Mouse (Mus musculus) gastrocnemius, postnatal 14 days (tissue): ENCODE data around the gene Nfix. TPM values are rescaled to one million over a fixed set of nuclear protein-coding genes. Genes with fewer than 3 reads are reported as not detected.

Experiments used
- DNase-seq: peaks from one replicate; pipeline ENCODE4 v3.0.0; 2021; ENCODE audit warnings: mixed read lengths
- intact Hi-C: fragments of 180-260 bp; cut with DNase I; formaldehyde crosslinking; loops from one replicate; pipeline ENCODE4 v1.15.1; 2025; ENCODE audit warnings: low total_unique reads
- total RNA-seq, 2 experiments: library from RNA; stranded (reverse); gene quantifications; 2 replicates each; pipeline ENCODE4 v1.2.3; 2021

Nfix gene
- total RNA-seq, 2 experiments from 2014 or later = 531 to 566 TPM

GRCm38 (mm10) chr8:84785756-84786677, 14.1 kb downstream of the Nfix start:
- intact Hi-C loops = no loop called here
- DNase-seq = peak; percentile 85

- intact Hi-C loops = no loop called here
- no peak for DNase-seq
Measured at GRCm38 (mm10) chr8:84785506-84785755, 14.7 kb downstream of the Nfix start.

- no peak for DNase-seq
- intact Hi-C loops = no loop called here
Measured at GRCm38 (mm10) chr8:84784681-84785505, 15.3 kb downstream of the Nfix start.

- intact Hi-C loops = no loop called here
Measured at GRCm38 (mm10) chr8:84783919-84784581, 16.1 kb downstream of the Nfix start.

GRCm38 (mm10) chr8:84783198-84783918, 16.8 kb downstream of the Nfix start:
- intact Hi-C loops = no loop called here
- no peak for DNase-seq

More at GRCm38 (mm10) chr8:84783919-84784581, 16.1 kb downstream of the Nfix start:
- peak; percentile 71 for DNase-seq

GRCm38 (mm10) chr8:84782680-84783079, 17.5 kb downstream of the Nfix start:
- DNase-seq = peak; percentile 57
- intact Hi-C loops = no loop called here

GRCm38 (mm10) chr8:84781686-84782505, 18.2 kb downstream of the Nfix start:
- intact Hi-C loops = no loop called here

GRCm38 (mm10) chr8:84780949-84781680, 19.0 kb downstream of the Nfix start:
- intact Hi-C loops = no loop called here
- no peak for DNase-seq

More at GRCm38 (mm10) chr8:84781686-84782505, 18.2 kb downstream of the Nfix start:
- DNase-seq = no peak

- intact Hi-C loops = no loop called here
- no peak for DNase-seq
Measured at GRCm38 (mm10) chr8:84780225-84780555, 20.0 kb downstream of the Nfix start.

- no peak for DNase-seq
- intact Hi-C loops = no loop called here
Measured at GRCm38 (mm10) chr8:84779519-84780224, 20.5 kb downstream of the Nfix start.

GRCm38 (mm10) chr8:84778638-84779380, 21.3 kb downstream of the Nfix start:
- no peak for DNase-seq
- intact Hi-C loops = no loop called here

- intact Hi-C loops = no loop called here
- DNase-seq = no peak
Measured at GRCm38 (mm10) chr8:84777899-84778637, 22.1 kb downstream of the Nfix start.

GRCm38 (mm10) chr8:84776569-84776968, 23.6 kb downstream of the Nfix start:
- intact Hi-C loops = no loop called here

GRCm38 (mm10) chr8:84775621-84776113, 24.5 kb downstream of the Nfix start:
- intact Hi-C loops = no loop called here
- DNase-seq = no peak

More at GRCm38 (mm10) chr8:84776569-84776968, 23.6 kb downstream of the Nfix start:
- DNase-seq = no peak

GRCm38 (mm10) chr8:84775105-84775591, 25.0 kb downstream of the Nfix start:
- peak; percentile 56 for DNase-seq
- intact Hi-C loops = no loop called here

GRCm38 (mm10) chr8:84774473-84774911, 25.7 kb downstream of the Nfix start:
- peak; percentile 78 for DNase-seq
- intact Hi-C loops = no loop called here
